Mouse (Mus musculus) E14TG2a.4 (cell line): ENCODE measurements around the gene Mpdu1.

ENCODE experiments used
- H3K27me3 ChIP-seq: 2 replicates; pipeline ENCODE4 v1.6.1; 2014; ENCODE audit warnings: low read length, control low read depth; ENCODE audit not compliant: insufficient read depth
- H3K36me3 ChIP-seq: 2 replicates; pipeline ENCODE4 v1.6.1; 2014; ENCODE audit warnings: low read length, control low read depth; ENCODE audit not compliant: insufficient read depth
- H3K4me1 ChIP-seq: replicated peaks from 2 replicates; pipeline ENCODE4 v1.6.1; 2014; ENCODE audit warnings: low read depth, low read length, control low read depth
- H3K4me3 ChIP-seq: replicated peaks from 2 replicates; pipeline ENCODE4 v1.5.1; 2014; ENCODE audit warnings: mild to moderate bottlenecking, low read length
- H3K9me3 ChIP-seq: 2 replicates; pipeline ENCODE4 v1.6.1; 2014; ENCODE audit warnings: low read length, control low read depth
- CTCF ChIP-seq: conservative IDR thresholded peaks from 2 replicates; pipeline ENCODE4 v1.5.1; 2014; ENCODE audit warnings: low read length
- NANOG ChIP-seq: IDR thresholded peaks from 2 replicates; pipeline ENCODE4 v1.6.1; 2014; ENCODE audit warnings: borderline replicate concordance, low read length, mixed read lengths
- POU5F1 ChIP-seq: IDR thresholded peaks from 2 replicates; pipeline ENCODE4 v1.6.1; 2014; ENCODE audit warnings: low read length, borderline replicate concordance

Mpdu1 gene

GRCm38 (mm10) chr11:69613553-69614256 is 48.7 kb downstream of the Mpdu1 start:
- TF ChIP-seq NANOG (no peak), CTCF (peak; percentile 85)
- H3K4me3 ChIP-seq: peak overlapping the region; percentile 54
- peaks cover 36% of the 10 kb centered on the region for H3K4me1 ChIP-seq
- no peaks in the 10 kb centered on the region for H3K9me3 ChIP-seq
- no peaks in the 10 kb centered on the region for H3K36me3 ChIP-seq
- peaks cover 38% of the 10 kb centered on the region for H3K27me3 ChIP-seq

- TF ChIP-seq POU5F1 (no peak), CTCF (no peak), NANOG (no peak)
- no peak overlapping the region for H3K4me3 ChIP-seq
These were observed 51.5 kb downstream of the Mpdu1 start for GRCm38 (mm10) chr11:69610899-69611298.

GRCm38 (mm10) chr11:69609416-69609815 is 53.0 kb downstream of the Mpdu1 start:
- H3K9me3 ChIP-seq: no peaks in the 10 kb centered on the region
- H3K36me3 ChIP-seq: no peaks in the 10 kb centered on the region
- H3K4me3 ChIP-seq: no peak overlapping the region
- TF ChIP-seq NANOG (no peak), POU5F1 (no peak), CTCF (no peak)
- H3K27me3 ChIP-seq: peaks cover 16% of the 10 kb centered on the region
- peaks cover 54% of the 10 kb centered on the region for H3K4me1 ChIP-seq

More at GRCm38 (mm10) chr11:69610899-69611298, 51.5 kb downstream of the Mpdu1 start:
- Histone ChIP-seq H3K9me3 (no peaks in the 10 kb centered on the region), H3K4me1 (peaks cover 56% of the 10 kb centered on the region), H3K36me3 (no peaks in the 10 kb centered on the region), H3K27me3 (peaks cover 13% of the 10 kb centered on the region)

GRCm38 (mm10) chr11:69608525-69608924 is 53.9 kb downstream of the Mpdu1 start:
- Histone ChIP-seq H3K4me3 (no peak overlapping the region), H3K27me3 (peaks cover 25% of the 10 kb centered on the region), H3K36me3 (no peaks in the 10 kb centered on the region), H3K4me1 (peaks cover 56% of the 10 kb centered on the region), H3K9me3 (no peaks in the 10 kb centered on the region)
- TF ChIP-seq POU5F1 (no peak), CTCF (no peak), NANOG (no peak)

- TF ChIP-seq NANOG (no peak), CTCF (no peak), POU5F1 (no peak)
- Histone ChIP-seq H3K4me3 (no peak overlapping the region), H3K27me3 (peaks cover 41% of the 10 kb centered on the region), H3K9me3 (no peaks in the 10 kb centered on the region), H3K36me3 (0 out of 2 replicates have a peak, but pooled peaks cover under 1% of the 10 kb centered on the region), H3K4me1 (peaks cover 59% of the 10 kb centered on the region)
These were observed 55.6 kb downstream of the Mpdu1 start for GRCm38 (mm10) chr11:69606832-69607231.
